20 mouse cellular contexts compared by ENCODE assay signal in genomic region chr2:118316939-118317338, GRCm38 (mm10). TPM values are rescaled to one million over a fixed set of nuclear protein-coding genes. Genes with fewer than 3 reads are reported as not detected.
DNase-seq lines count a peak whose midpoint lies in the region; ATAC-seq lines count a peak whose summit lies in the region.
"Had no signal": no experiment of that assay in that cellular context is flagged by ENCODE, and none has a peak within 500 bp of the region (broad histone marks: within the 10 kb centered on the region; RNA-seq: fewer than 3 reads in every experiment).

No protein-coding gene starts in this region.

- H3K9ac ChIP-seq in neural tube, embryonic 15.5 days (replicated peaks): no peak overlapping the region
- H3K9ac ChIP-seq: embryonic facial prominence, embryonic 13.5 days; forebrain, embryonic 13.5 days; forebrain, postnatal 0 days; heart, embryonic 13.5 days had no signal

- no peaks in the 10 kb centered on the region for H3K9me3 ChIP-seq in neural tube, embryonic 15.5 days (replicated peaks)
- H3K9me3 ChIP-seq: embryonic facial prominence, embryonic 13.5 days; forebrain, embryonic 13.5 days; G1E; heart, embryonic 13.5 days had no signal

- H3K36me3 ChIP-seq in neural tube, embryonic 15.5 days: no peaks in the 10 kb centered on the region
- H3K36me3 ChIP-seq: embryonic facial prominence, embryonic 13.5 days; G1E; heart, embryonic 13.5 days had no signal

- H3K27me3 ChIP-seq in neural tube, embryonic 15.5 days (replicated peaks): no peaks in the 10 kb centered on the region
- H3K27me3 ChIP-seq: embryonic facial prominence, embryonic 13.5 days; forebrain, embryonic 13.5 days; heart, embryonic 13.5 days had no signal

- DNase-seq in heart, adult 11 months: peak; percentile 48
- DNase-seq in heart, adult 8-10 months (ENCODE audit: low spot score): no peak
- DNase-seq in testis, postnatal 10 days (ENCODE audit: low spot score): peak; percentile 7
- DNase-seq in testis, postnatal 14 days (ENCODE audit: low spot score): no peak
- no peak for DNase-seq in right cerebral cortex, postnatal 25 days
- no peak for DNase-seq in cerebellum, adult 11 months
- DNase-seq: adrenal gland, postnatal 10 days; B cell, adult 2 months; cerebellum, adult 11-12 months; cerebellum, adult 9-11 months; cerebellum, postnatal 36 days; forebrain, postnatal 0 days; gastrocnemius, postnatal 14 days; heart, postnatal 36 days had no signal

- no peak overlapping the region for H3K4me2 ChIP-seq in neural tube, embryonic 15.5 days
- H3K4me2 ChIP-seq: embryonic facial prominence, embryonic 13.5 days; forebrain, embryonic 13.5 days; heart, embryonic 13.5 days had no signal

- H3K4me3 ChIP-seq in neural tube, embryonic 15.5 days (replicated peaks): no peak overlapping the region
- H3K4me3 ChIP-seq: embryonic facial prominence, embryonic 13.5 days; forebrain, embryonic 13.5 days; heart, embryonic 13.5 days had no signal

- 27% methylated on average over 2 of the region's 2 CpGs for WGBS in neural tube, embryonic 15.5 days

- H3K27ac ChIP-seq in neural tube, embryonic 15.5 days (replicated peaks): no peak overlapping the region; the same call in 1 of the 2 replicates
- H3K27ac ChIP-seq: embryonic facial prominence, embryonic 13.5 days; forebrain, embryonic 13.5 days; heart, embryonic 13.5 days had no signal

- ATAC-seq in neural tube, embryonic 15.5 days (ENCODE audit: low FRiP score): peak; percentile 69
- ATAC-seq: CD4-positive, CD25-positive, alpha-beta regulatory T cell, adult 4 months; forebrain, embryonic 13.5 days; forebrain, postnatal 0 days had no signal

- peaks cover 9% of the 10 kb centered on the region for H3K4me1 ChIP-seq in neural tube, embryonic 15.5 days
- H3K4me1 ChIP-seq: embryonic facial prominence, embryonic 13.5 days; heart, embryonic 13.5 days had no signal

RNA-seq across cellular contexts. Expression of gene Gpr176, which starts 56.3 kb away (rescaled TPM):
- under 1 TPM in 2 of 4 experiments, not detected in 2; 0.08 to 0.11 TPM for total RNA-seq in heart, adult 8-10 months (2022)
- polyA plus RNA-seq in neural tube, embryonic 15.5 days (2015; fragmentation: Nextera tagmentation; extraction: Ambion mirVana): 7.6 and 9.1 TPM in 2 replicates
- polyA plus RNA-seq: G1E had no signal

Comparison
In these comparisons a context has a peak if more than half of its experiments do, and no peak if none do; other contexts are left out.
1. DNase-seq: peak in heart, adult 11 months (single experiment) and testis, postnatal 10 days (single experiment); none in heart, adult 8-10 months (single experiment), testis, postnatal 14 days (single experiment), right cerebral cortex, postnatal 25 days (single experiment) and cerebellum, adult 11 months (single experiment).